In genomic region chr3:152064166-152064565, GRCm38 (mm10) we compare ENCODE assay signal across 27 mouse cellular contexts.
"Had no signal": no experiment of that assay in that cellular context is flagged by ENCODE, and none has a peak within 500 bp of the region (broad histone marks: within the 10 kb centered on the region; RNA-seq: fewer than 3 reads in every experiment).

No protein-coding gene starts in this region.

- H3K4me1 ChIP-seq: forebrain, embryonic 12.5 days; forebrain, embryonic 13.5 days had no signal

- ATAC-seq: forebrain, embryonic 13.5 days; forebrain, embryonic 14.5 days; forebrain, embryonic 15.5 days; forebrain, embryonic 16.5 days; forebrain, postnatal 0 days had no signal

- H3K9me3 ChIP-seq: embryonic facial prominence, embryonic 10.5 days; embryonic facial prominence, embryonic 12.5 days; embryonic facial prominence, embryonic 13.5 days; embryonic facial prominence, embryonic 15.5 days; forebrain, embryonic 10.5 days; forebrain, embryonic 12.5 days; forebrain, embryonic 13.5 days; forebrain, embryonic 15.5 days had no signal

- H3K9ac ChIP-seq: embryonic facial prominence, embryonic 12.5 days; embryonic facial prominence, embryonic 13.5 days; embryonic facial prominence, embryonic 15.5 days; forebrain, embryonic 12.5 days; forebrain, embryonic 13.5 days; forebrain, embryonic 15.5 days; forebrain, postnatal 0 days had no signal

- H3K27ac ChIP-seq: embryonic facial prominence, embryonic 10.5 days; embryonic facial prominence, embryonic 12.5 days; embryonic facial prominence, embryonic 13.5 days; embryonic facial prominence, embryonic 15.5 days; forebrain, embryonic 10.5 days; forebrain, embryonic 12.5 days; forebrain, embryonic 13.5 days; forebrain, embryonic 15.5 days; gastrocnemius, adult 2 months had no signal

- DNase-seq: cerebellum, adult 18-20 months; cerebellum, adult 2 months; cerebellum, adult 8-10 months; cerebellum, adult 9-10 months; cerebellum, adult 9-11 months; cerebellum, postnatal 10 days; cerebellum, postnatal 14 days; cerebellum, postnatal 25 days; cerebellum, postnatal 36 days; embryo, embryonic 11 days; forebrain, postnatal 0 days; gastrocnemius, adult 2 months; gastrocnemius, postnatal 10 days; gastrocnemius, postnatal 14 days; gastrocnemius, postnatal 25 days; gastrocnemius, postnatal 36 days had no signal

- H3K36me3 ChIP-seq: embryonic facial prominence, embryonic 10.5 days; embryonic facial prominence, embryonic 12.5 days; embryonic facial prominence, embryonic 13.5 days; embryonic facial prominence, embryonic 15.5 days; forebrain, embryonic 10.5 days; forebrain, embryonic 12.5 days; forebrain, embryonic 15.5 days had no signal

- H3K4me3 ChIP-seq: embryonic facial prominence, embryonic 10.5 days; embryonic facial prominence, embryonic 12.5 days; embryonic facial prominence, embryonic 13.5 days; embryonic facial prominence, embryonic 15.5 days; erythroblast, embryonic 14.5 days; forebrain, embryonic 10.5 days; forebrain, embryonic 12.5 days; forebrain, embryonic 13.5 days; forebrain, embryonic 15.5 days; gastrocnemius, adult 2 months had no signal

- H3K4me2 ChIP-seq: embryonic facial prominence, embryonic 12.5 days; embryonic facial prominence, embryonic 13.5 days; embryonic facial prominence, embryonic 15.5 days; forebrain, embryonic 12.5 days; forebrain, embryonic 13.5 days; forebrain, embryonic 15.5 days had no signal

- H3K27me3 ChIP-seq: forebrain, embryonic 12.5 days; forebrain, embryonic 15.5 days had no signal
